Mouse (Mus musculus) fibroblast of lung, adult 2 months (primary cell): ENCODE measurements around the gene Acer3.
A peak's percentile ranks its signal among the peaks of the same experiment; 100 is the strongest.

ENCODE experiments used
- DNase-seq: peaks from one replicate; pipeline ENCODE4 v3.0.0-alpha.2; 2011; ENCODE audit warnings: low read depth

Gene Acer3

DNA sequence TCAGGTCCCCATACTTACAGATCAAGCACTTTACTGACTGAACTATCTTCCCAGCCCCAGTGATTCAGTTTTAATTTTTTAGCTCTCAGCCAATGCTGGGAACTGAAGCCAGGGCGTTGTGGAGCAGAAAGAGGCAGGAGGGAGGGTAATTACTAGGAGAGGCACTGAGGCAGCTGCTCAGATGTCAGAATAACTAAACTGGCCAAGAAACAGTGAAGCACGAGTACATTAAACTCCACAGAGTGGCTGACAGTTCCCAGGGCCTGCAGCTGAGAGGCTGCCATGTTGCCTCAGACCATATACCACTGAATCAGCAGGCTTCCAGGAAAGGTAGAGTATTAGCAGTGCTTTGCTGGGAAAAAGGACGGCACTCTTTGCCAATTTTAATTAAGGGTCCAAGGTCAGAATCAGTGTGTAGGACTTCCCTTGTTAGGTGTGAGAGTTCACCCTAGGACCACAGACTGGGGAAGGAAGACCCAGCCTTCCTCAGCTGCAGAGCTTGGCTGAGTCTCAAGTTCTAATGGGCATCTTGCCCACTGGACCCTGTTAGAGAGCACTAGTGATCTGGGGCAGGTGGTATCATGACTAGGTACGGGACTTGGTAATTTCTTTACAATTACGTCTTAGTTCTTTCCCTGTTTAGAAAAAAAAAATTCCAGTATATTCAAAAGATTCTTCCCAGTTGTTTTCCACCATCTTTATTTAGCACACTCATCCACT is 11.8 kb upstream of the Acer3 start:
- DNase-seq: peak; percentile 67

DNA sequence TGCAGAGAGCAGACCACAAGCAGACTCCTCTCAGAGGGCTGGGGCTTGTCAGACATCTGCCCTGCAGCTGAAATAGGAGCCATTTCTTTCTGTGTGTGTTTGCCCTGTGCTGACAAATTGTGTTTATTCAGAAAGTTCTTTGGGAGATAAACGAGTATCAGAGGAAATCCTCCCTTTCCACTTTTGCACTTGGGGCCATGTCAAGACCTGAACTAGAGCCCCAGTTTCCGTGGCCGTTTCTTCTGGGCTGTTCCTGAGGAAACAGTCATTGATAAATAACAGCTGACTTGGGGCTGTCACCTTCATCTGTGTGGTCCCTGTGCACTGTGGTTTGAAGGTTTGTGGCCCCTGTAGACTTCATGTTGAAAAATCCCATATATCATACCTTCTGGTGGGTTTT is 10.9 kb upstream of the Acer3 start:
- DNase-seq: no peak

DNA sequence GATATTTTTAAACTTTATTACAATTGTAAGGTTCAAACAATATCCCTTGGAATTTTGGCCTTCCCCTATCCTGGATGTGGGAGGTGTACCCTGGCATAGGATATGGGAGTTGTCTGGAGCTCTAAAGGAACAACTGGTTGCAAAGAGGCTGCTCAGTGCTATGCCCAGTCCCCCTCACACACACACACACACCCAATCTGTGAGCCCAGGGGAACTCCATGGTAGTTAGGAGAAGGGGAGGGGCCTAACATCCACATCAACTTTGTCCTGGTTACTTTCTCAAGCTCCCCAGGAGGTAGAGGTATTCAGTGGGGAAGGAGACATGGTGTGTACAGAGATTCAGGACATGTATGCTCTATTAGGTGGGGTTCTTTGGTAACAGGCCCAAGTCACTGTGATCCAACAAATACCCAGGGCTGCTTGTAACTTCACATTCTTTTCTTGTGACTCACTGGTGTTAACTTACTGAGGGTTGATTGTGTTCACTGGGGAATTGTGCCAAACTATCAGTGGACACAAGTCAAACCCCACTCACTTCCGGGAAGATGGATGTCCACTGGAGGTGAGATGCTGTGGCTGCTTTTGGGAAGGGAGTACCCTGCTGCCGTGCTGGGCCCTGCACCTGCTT is 9.5 kb upstream of the Acer3 start:
- peak; percentile 61 for DNase-seq

DNA sequence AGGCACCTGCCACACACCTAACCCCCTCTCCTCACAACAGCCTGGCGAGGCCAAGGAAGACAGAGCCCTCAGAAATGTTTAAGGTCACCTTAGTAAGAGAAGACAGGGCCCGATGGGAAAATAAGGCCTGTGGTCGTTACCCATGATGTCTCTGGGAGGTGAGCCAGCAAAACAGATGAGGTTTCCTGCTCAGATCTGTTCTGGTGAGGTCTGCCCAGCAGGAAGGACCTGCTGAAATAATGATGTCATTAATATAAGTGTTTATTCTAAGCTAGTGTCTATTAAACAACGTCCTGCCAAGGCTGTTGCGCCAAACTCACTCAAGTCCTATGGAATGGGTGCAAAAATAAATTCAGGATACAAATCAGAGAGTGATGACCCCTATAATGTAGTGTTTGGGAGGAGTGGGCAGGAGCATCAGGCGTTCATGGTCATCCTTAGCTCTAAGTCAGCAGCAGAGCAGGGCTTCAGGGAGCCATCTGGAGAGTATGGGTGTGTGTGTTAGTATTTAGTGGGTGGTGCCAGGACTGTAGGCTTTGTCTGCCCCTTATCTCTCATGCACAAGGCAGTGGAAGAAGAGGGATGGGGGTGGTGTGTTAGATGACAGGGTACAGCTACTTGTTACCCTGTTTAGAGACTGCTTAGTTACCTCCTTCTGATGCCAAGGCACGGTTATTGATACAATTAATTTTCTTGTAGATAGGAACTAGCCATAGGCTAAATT is 8.8 kb upstream of the Acer3 start:
- no peak for DNase-seq

DNA sequence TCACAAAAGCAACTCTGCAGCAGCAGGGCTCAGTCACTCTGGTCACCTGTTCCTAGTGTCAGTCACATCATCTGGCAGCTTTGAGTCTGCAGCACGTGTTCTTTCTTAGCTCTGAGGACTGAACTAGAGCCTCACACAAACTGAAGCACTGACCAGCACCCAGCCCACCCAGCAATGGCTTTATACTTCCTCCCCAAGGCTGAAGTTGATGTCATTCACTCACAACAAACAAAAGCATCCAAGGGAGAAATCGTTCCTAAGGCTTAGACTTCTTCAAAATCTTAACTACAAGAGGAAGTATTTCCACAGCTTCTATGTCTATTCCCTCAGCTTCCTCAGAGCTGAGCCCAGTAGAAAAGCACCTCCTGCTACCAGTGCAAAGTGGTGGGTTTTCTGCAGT is 7.3 kb upstream of the Acer3 start:
- no peak for DNase-seq

DNA sequence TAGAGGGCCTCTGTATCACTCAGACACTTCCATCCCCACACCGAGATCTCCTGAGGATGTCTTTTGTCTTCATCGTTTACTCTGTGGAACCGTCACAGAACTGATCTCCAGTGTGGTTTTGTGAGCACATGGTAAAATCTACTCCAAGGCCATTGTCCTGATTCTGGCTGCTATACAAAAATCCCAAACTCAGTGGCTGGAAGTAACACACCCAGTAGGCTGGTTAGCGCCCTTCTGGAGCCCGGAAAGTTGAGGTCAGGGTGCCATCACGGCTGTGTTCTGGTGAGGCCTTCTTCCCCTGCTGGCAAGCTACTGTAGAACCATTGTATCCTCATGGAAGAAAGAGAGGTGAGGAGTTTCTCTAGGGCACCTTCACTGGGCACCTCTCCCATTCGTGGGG is 5.0 kb upstream of the Acer3 start:
- DNase-seq: no peak

DNA sequence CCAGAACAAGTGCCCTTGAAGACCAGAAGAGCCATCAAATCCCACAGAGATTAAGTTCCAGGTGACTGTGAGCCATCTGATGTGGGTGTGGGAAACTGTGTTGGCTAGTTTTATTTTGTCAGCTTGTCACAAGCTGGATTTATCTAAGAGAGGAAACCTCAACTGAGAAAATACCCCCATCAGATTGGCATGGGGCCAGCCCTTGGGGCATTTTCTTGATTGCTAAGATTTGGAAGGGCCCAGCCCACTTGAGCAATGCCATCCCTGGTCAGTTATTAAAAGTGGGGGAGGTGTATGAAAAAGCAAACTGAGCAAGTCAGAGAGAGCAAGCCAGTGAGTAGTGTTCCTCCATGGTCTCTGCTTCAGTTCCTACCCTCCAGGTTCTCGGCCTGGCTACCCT is 3.2 kb upstream of the Acer3 start:
- no peak for DNase-seq

DNA sequence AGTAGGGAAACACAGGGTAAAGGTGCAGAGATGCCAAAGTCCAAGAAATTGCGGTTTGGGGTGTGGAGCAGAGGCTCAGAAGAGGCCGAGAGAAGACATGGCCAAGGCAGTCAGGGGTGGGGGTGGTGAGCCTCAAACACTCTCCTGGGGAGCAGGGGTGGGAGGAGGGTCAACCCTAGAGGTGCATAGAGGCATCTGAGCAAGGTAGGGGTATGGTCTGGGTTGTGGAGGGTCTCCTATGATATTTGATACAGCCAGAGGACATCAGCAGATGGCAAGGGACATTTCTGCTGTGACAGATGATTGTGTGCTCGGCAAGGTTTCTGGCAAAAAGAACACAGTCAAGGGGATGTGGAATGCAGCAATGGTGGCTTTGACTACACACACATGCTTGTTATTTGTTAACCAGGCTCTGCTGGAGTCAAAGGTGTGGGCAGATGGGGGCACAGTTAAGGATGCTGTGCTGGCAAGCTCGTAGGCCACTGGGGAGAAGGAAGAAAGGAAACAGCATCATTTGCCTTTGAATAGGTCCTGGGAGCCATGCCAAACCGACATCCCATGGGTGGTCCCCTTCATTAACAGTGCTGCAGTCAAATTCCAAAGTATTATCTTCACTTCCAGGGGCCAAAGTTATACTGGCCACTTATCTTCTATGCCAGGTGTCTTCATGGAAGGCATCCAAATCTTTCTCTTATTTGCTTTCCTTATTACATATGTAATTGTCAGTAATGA is 2.4 kb upstream of the Acer3 start:
- no peak for DNase-seq

DNA sequence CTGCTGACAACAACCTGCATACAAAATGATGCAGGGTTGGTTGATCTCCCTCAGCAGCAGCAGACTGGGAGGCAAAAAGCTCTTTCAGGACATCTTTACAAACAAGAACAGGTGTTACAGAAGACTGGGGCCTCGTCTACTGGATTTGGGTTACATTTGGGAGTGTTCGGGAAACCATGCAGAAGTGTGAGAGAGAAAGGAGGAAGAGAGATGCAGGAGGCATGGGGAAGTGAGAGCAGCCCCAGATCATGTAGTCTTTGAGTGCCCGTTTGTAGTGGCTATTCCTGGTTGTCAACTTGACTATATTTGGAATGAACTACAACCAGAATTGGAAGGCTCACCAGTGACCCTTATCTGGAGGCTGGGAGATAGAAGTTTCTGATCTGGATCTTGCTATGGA is 1.4 kb upstream of the Acer3 start:
- DNase-seq: no peak

DNA sequence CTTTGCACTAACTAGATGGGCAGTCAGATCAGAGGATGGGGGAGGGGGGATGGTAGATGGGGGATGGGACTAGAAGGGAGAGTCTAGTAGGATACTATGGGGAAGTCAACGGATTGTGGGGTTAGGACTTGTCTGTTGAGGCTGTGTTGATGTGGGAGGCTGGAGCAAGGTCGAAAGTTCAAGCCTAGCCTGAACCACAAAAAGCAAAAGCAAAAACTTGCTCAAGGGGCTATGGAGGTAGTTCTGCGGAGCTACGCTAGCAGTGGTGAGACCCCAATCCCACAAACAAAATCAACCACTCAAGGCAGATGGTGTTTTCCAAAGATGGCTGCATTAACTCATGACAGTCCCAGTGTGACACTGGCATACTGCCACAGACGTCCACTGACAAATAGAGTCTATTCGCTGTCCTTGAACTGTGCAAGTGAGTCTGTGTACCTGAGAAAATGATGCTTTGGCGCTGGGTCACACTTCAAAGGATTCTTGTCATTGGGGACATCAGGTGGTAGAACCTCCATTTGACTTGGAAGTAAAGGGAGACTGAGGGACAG is 927 bp downstream of the Acer3 start:
- no peak for DNase-seq

DNA sequence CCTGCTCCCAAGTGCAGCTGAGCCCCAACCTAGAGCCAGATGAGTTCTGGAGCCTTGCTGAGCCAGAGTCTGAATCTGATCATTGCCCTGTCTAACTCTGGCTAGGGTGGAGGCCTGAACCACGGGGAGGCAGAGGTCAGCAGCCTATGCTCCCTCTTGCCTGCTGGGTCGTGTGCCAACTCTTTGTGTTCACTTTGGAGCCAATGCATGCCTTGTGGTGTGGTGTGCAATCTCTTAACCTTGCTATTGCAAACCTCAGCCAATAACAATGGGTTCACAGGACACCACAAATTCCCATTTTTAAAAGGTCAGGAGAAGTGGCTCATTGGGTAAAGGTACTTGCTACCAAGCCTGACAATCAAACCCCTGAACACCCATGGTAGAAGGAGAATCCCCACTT is 4.4 kb downstream of the Acer3 start:
- DNase-seq: peak; percentile 55

DNA sequence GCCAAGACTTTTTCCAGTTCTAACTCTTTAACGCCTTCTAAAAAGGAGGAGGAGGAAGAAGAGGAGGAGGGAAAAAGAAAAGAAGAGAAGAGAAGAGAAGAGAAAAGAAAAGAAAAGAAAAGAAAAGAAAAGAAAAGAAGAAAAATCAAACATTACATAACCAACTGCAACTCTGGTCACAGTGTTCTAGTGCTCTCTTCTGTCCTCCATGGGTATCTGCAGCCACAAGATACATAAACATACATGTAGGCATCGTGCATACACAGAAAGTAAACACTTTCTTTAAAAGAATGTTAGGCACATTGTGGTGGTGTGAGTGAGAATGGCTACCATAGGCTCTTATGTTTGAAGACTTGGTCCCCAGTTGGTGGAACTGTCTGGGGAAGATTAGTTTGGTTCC is 5.9 kb downstream of the Acer3 start:
- DNase-seq: no peak

DNA sequence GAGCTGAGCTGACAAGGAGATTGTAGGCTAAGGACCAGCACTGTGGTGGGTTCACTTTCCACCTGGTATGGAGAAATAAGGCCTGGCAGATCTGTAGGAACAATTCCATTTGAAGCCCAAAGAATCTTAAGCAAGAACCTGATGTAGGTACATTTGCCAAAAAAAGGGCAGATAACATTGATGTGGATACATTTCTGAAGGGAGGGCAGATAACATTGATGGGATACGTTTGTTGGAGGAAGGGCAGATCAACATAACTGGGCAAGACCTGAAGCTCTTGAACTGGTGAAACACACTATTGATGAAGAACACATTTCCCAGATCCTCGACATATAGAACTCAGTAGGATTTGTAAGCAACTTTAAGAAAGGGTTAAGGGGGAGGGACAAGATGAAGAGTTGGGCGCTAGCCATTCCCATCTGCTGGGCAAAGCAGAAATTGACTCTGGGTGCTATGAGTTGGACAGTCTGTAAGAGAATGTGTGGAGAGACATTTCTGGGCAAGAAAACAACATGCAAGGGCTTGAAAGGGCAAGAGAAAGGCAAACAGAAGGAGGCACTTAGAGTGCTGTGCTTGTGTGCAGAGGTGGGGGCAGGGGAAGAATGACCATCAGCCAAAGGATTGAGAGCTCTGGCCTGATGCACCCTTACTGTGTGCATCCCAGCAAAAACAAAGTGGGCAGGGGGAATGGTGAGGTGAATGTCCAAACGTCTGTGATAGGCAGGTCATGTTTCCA is 8.7 kb downstream of the Acer3 start:
- no peak for DNase-seq

DNA sequence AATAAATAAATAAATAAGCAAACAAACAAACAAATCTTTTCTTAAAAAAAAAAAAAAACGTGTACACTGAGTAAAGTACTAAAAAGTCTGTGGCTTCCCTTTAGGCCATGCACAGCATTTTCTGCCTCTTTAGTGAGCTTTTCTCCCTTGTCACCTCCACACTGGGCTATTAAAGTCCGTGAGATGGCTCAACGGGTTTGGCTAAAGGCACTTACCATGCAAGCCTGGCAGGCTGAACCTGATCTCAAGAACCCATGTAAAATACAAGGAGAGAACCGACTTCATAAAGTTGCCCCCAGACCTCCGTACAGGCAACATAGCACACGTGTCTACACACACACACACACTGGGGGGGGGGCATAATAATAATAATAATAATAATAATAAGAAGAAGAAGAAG is 10.7 kb downstream of the Acer3 start:
- no peak for DNase-seq

DNA sequence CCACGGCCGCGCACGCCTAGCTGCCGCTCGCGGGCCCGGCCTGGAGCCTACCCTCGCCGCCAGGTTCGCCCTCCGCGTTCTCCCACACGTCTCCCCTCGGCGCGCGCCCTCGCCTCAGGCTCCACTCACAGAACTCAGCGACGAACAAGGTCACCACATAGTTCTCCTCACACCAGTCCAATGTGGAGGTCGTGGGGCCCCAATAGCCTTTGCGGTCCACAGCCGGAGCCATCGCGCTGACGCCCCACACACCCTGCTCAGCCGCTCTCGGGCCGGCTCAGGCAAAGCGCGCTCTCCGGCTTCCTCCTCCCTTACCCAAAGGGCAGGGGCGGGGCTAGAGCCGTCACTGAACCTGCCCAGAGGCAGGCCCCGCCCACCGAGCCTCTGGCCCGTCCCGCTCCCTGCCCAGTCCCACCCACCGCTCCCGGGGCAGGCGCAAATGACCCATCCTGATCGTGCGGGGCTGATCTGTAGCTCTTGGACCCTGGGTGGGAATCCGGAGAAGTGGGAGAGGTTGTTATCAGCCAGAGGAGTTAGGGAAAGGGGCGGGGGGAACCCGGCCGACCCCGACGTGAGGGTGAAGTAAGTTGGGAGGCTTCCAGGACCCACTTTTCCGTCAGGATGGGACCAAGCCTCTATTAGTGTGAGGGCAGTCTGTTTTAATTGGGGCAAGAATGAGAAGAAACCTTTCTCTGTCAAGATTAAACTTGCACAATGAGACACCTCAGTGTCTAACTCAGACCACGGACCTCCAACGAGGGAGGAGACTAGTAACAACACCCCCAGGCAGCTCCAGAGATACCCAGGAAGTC is 11.6 kb downstream of the Acer3 start:
- DNase-seq: peak; percentile 79

DNA sequence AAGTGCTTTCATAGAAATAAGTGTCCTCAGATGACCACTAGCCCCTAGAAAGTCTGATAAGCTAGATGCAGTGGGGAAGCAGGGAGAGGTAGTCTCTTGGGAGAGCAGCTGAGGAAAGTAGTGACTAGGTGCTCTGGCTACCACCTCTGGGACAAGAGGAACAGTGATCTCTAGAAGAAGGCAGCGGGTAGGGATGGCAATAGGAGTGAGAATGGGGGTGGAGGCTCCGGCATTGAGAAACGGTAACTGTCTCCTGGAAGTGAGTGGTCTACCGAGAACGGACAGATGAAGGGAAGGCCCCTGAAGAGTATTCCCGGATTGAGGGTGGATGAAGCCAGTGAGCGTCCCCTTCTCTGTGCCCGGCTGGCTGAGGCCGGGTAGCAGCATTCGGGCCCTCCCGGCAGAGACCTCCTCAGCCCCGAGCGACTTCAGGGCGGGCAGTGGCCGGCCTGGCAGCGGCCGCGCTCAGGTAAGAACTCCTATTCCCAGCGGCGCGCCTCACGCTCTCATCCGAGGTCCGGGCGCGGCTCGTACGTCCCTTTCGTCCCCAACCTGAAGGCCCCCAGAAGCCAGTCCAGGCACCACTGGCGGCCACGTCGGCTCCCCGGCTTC is 12.3 kb downstream of the Acer3 start:
- DNase-seq: no peak

DNA sequence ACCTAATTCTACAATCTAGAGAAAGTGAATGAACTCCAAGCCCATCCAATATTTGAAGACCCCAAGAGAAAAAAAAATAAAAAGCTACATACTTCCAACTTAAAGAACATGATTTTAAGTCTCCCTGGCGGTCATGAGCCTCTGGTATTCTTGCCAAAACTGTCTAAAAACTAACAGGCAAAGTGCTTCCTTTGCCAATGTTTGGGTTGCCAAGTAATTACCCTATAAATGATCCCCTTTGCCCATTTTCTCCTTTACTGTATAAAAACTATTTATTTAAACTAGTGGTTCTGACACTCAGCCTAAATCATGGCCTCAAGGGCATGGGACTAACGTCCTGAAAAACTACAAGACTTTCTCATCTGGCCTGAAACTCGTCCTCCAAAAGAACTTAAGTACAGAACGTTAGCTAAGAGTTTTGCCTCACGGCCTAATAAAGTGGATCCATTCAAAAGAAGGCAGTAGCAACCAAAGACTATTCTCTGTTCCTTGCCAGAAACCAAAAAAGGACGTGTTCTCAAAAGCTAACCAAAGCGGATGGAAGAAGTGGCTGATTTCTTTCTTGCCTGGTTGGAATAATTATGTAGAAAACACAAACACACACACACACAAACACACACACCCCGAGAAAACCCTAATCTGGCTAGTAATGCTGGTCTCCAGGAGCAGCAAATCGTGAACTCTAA is 12.9 kb downstream of the Acer3 start:
- DNase-seq: no peak

DNA sequence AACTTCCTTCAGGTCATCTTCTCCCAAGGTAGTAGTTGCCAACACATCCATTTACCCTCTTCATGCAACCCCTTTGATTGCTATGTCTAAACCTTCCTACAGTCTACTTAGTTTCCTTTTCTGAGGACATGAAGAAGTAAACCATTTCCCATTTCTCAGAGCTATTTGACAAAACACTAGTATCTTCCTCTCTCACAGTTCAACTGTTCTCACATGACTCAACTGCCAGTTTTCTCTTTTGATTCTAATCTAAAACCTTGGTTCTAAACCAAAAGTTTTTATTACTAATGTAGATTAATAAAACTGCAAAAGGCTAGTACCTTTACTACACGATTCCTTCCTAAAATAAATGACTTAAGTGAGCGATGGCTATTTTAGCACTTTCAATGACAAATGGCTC is 13.6 kb downstream of the Acer3 start:
- no peak for DNase-seq

DNA sequence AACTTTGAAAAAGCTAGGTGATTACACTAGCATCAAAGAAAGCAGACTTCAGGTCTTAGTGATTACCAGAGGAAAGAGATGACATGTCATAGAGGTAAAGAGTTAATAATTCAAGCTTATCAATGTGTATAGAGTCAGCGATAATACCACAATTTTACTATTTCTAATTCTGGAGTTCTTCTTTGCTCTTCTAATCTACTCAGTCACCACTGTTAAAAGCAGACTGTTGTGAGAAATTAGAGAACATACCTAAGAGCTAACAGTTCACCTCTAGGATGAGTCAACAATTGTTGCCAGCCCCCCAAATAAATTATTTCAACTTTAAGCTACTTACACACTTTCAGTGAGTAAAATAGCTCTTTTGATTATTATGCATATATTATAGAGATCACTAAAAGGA is 28.1 kb downstream of the Acer3 start:
- no peak for DNase-seq

DNA sequence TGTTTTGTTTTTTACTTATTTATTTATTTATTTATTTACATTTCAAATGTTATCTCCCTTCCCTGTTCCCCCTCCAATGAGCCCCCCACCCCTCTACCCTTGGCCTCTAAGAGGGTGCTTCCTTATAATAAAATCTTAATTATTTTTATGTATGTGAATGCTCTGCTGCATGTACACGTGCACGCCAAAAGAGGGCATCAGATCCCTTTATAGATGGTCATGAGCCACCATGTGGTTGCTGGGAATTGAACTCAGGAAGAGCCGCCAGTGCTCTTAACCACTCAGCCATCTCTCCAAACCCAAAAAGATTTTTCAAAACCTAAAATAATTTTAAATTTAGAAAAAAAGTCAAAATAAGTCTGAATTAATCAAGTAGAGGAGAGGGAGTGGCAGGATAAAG is 31.4 kb downstream of the Acer3 start:
- DNase-seq: no peak
